Mouse (Mus musculus): Measurements from ENCODE around the gene Krt42. TPM values are rescaled to one million over a fixed set of nuclear protein-coding genes. Genes with fewer than 3 reads are reported as not detected.

Krt42 gene
- polyA plus RNA-seq, 1 experiment from 2014 or later: not detected

- 80% methylated on average over 15 of the region's 15 CpGs for WGBS
- no peak for ATAC-seq (ENCODE audit: low FRiP score)
- no peak overlapping the region for H3K9ac ChIP-seq (replicated peaks)
- no peaks in the 10 kb centered on the region; the same call in 1 of the 2 replicates for H3K27me3 ChIP-seq (replicated peaks)
- H3K4me1 ChIP-seq: peaks cover 10% of the 10 kb centered on the region; the same call in 1 of the 2 replicates
- no peak overlapping the region for H3K27ac ChIP-seq (replicated peaks)
- no peaks in the 10 kb centered on the region for H3K36me3 ChIP-seq
- no peaks in the 10 kb centered on the region for H3K9me3 ChIP-seq (replicated peaks)
- no peak overlapping the region for H3K4me2 ChIP-seq
- H3K4me3 ChIP-seq (replicated peaks): no peak overlapping the region
Measured at GRCm38 (mm10) chr11:100277726-100278480, 8.2 kb upstream of the Krt42 start.

GRCm38 (mm10) chr11:100275466-100275865 is 5.8 kb upstream of the Krt42 start:
- H3K27ac ChIP-seq (replicated peaks): no peak overlapping the region
- WGBS: 40% methylated on average over 5 of the region's 5 CpGs
- no peaks in the 10 kb centered on the region for H3K36me3 ChIP-seq
- no peak overlapping the region for H3K4me3 ChIP-seq (replicated peaks)
- H3K4me2 ChIP-seq: no peak overlapping the region
- no peak overlapping the region for H3K9ac ChIP-seq (replicated peaks)
- no peaks in the 10 kb centered on the region for H3K9me3 ChIP-seq (replicated peaks)
- no peaks in the 10 kb centered on the region; the same call in 1 of the 2 replicates for H3K27me3 ChIP-seq (replicated peaks)
- no peak for ATAC-seq (ENCODE audit: low FRiP score)
- no peaks in the 10 kb centered on the region for H3K4me1 ChIP-seq

DNA sequence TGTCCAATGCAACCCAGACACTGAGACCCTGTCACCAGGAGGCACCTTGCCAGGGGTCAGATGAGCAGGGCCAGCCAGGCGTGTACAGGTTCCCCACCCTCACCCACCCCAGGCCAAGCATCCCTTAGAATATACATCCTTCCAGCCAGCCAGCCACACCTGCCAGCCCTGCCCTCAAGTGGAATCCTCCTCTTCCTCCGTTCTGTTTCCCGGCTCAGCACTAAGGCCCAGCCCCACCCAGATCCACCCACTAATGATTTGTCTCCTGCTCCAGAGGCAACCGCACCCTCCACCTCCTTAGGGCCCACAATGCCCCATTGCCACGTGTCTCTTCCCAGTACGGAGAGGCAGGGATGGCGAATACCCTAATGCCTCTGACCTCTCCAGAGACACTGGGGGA is 5.0 kb upstream of the Krt42 start:
- ATAC-seq (ENCODE audit: low FRiP score): no peak
- WGBS: 62% methylated on average over 7 of the region's 7 CpGs
- Histone ChIP-seq H3K27ac (replicated peaks) (no peak overlapping the region), H3K36me3 (no peaks in the 10 kb centered on the region), H3K9me3 (replicated peaks) (no peaks in the 10 kb centered on the region), H3K4me2 (no peak overlapping the region), H3K4me1 (no peaks in the 10 kb centered on the region), H3K4me3 (replicated peaks) (no peak overlapping the region), H3K9ac (replicated peaks) (no peak overlapping the region), H3K27me3 (replicated peaks) (no peaks in the 10 kb centered on the region; the same call in 1 of the 2 replicates)

DNA sequence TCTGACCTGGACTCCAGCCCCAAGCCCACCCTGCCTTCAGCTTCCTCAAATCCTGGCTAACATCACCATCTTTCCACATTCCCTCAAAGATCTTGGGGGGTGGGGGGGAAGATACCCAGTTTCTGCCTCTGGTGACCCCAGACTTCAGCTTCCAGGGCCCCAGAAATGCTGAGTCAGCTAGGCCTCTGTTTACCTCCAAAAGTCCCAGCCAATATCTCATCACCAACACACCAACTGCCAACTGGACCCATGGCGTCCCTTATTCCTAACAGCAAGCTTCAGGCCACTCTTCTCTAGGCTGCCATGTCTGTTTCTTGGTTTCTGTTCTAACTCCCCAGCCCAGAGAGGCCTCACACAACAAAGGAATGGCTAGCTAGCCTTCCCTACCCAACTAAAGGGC is 2.2 kb upstream of the Krt42 start:
- Histone ChIP-seq H3K27me3 (replicated peaks) (no peaks in the 10 kb centered on the region), H3K36me3 (no peaks in the 10 kb centered on the region), H3K4me3 (replicated peaks) (no peak overlapping the region), H3K27ac (replicated peaks) (no peak overlapping the region), H3K4me2 (no peak overlapping the region), H3K4me1 (no peaks in the 10 kb centered on the region), H3K9me3 (replicated peaks) (no peaks in the 10 kb centered on the region), H3K9ac (replicated peaks) (no peak overlapping the region)
- 85% methylated on average over 1 of the region's 1 CpGs for WGBS
- ATAC-seq (ENCODE audit: low FRiP score): no peak

GRCm38 (mm10) chr11:100262058-100262980 is 7.4 kb downstream of the Krt42 start:
- Histone ChIP-seq H3K27ac (replicated peaks) (no peak overlapping the region), H3K4me2 (no peak overlapping the region), H3K4me1 (no peaks in the 10 kb centered on the region), H3K9ac (replicated peaks) (no peak overlapping the region), H3K9me3 (replicated peaks) (no peaks in the 10 kb centered on the region), H3K4me3 (replicated peaks) (no peak overlapping the region), H3K27me3 (replicated peaks) (0 out of 2 replicates have a peak, but pooled peaks cover 3% of the 10 kb centered on the region), H3K36me3 (no peaks in the 10 kb centered on the region)
- WGBS: 32% methylated on average over 13 of the region's 13 CpGs
- no peak for ATAC-seq (ENCODE audit: low FRiP score)

DNA sequence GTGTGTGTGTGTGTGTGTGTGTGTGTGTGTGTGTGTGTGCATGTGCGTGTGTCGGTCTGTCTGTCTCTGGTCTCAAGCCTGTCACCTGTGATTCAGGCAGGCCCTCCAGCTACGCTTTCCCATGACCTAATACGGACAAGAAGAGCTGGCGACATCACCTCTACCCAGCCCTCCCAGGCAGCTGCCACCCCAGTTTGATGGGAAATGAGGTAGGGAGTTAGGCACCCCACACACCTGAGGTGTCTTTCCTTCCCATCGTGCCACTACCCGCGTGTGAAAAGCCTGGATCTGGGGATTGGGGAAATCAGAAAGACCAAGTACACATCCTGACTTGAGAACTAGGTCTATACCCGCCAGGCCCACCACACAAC is 8.5 kb downstream of the Krt42 start:
- WGBS: 79% methylated on average over 9 of the region's 9 CpGs
- no peak for ATAC-seq (ENCODE audit: low FRiP score)
- Histone ChIP-seq H3K4me2 (no peak overlapping the region), H3K27ac (replicated peaks) (no peak overlapping the region), H3K27me3 (replicated peaks) (0 out of 2 replicates have a peak, but pooled peaks cover 3% of the 10 kb centered on the region), H3K4me3 (replicated peaks) (no peak overlapping the region), H3K36me3 (no peaks in the 10 kb centered on the region), H3K9me3 (replicated peaks) (no peaks in the 10 kb centered on the region), H3K4me1 (no peaks in the 10 kb centered on the region), H3K9ac (replicated peaks) (no peak overlapping the region)

GRCm38 (mm10) chr11:100260514-100261234 is 9.0 kb downstream of the Krt42 start, which contains the start of gene Krt17:
Krt17 (minus strand) TSS chr11:100261029.
- Histone ChIP-seq H3K27ac (replicated peaks) (no peak within 1 kb of the TSS), H3K4me1 (no peaks in the 10 kb centered on the region), H3K36me3 (no peaks in the 10 kb centered on the region), H3K27me3 (replicated peaks) (0 out of 2 replicates have a peak, but pooled peaks cover 3% of the 10 kb centered on the region), H3K9me3 (replicated peaks) (no peaks in the 10 kb centered on the region), H3K4me3 (replicated peaks) (no peak within 1 kb of the TSS), H3K4me2 (no peak within 1 kb of the TSS), H3K9ac (replicated peaks) (no peak within 1 kb of the TSS)
- ATAC-seq (ENCODE audit: low FRiP score): no peak
- WGBS: 81% methylated on average over 21 of the region's 21 CpGs

GRCm38 (mm10) chr11:100259079-100259478 is 10.6 kb downstream of the Krt42 start:
- Histone ChIP-seq H3K27ac (replicated peaks) (no peak overlapping the region), H3K9me3 (replicated peaks) (no peaks in the 10 kb centered on the region), H3K4me2 (no peak overlapping the region), H3K4me3 (replicated peaks) (no peak overlapping the region), H3K9ac (replicated peaks) (no peak overlapping the region), H3K27me3 (replicated peaks) (0 out of 2 replicates have a peak, but pooled peaks cover 3% of the 10 kb centered on the region), H3K36me3 (no peaks in the 10 kb centered on the region), H3K4me1 (no peaks in the 10 kb centered on the region)
- ATAC-seq (ENCODE audit: low FRiP score): no peak
- WGBS: 92% methylated on average over 9 of the region's 9 CpGs

DNA sequence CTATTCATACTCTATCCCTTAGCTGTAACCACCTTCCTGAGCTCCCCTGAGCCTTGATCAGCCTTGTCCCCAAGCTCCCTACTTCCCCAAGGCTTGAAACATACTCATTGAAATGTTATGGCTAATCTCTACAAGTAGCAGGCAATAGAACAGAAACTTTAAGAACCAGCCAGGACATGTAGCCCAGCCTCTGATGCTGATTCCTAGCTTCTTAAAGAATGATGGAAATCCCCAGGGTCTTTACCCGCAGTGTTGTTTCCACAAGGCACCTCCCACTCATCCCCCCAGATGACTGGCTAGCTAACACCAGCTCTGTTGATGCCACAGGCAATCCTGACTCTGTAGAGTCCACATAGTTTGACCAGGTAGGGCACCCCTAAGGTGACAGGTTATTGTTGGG is 11.7 kb downstream of the Krt42 start:
- Histone ChIP-seq H3K9me3 (replicated peaks) (no peaks in the 10 kb centered on the region), H3K36me3 (no peaks in the 10 kb centered on the region), H3K4me3 (replicated peaks) (no peak overlapping the region), H3K4me2 (no peak overlapping the region), H3K9ac (replicated peaks) (no peak overlapping the region), H3K27ac (replicated peaks) (no peak overlapping the region), H3K27me3 (replicated peaks) (0 out of 2 replicates have a peak, but pooled peaks cover 3% of the 10 kb centered on the region), H3K4me1 (no peaks in the 10 kb centered on the region)
- no peak for ATAC-seq (ENCODE audit: low FRiP score)
- 94% methylated on average over 1 of the region's 1 CpGs for WGBS

DNA sequence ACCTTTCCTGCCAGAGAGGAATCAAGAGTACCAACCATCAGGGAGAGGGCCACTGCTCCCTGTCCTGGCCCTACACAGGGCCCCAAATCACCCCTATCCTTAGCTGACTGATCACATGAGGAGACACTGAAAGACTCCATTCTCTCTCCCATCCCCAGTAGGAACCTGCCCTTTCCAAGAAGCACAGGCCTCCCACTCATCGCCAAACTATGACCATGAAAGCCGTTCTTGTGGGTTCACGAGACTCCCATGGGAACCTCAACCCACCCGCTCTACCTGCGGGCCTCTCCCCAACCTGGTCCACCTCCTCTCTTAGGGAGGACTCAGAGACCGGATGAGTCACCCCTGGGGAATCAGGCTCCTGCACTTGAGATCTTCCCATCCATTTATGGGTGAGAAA is 14.2 kb downstream of the Krt42 start:
- Histone ChIP-seq H3K9me3 (replicated peaks) (no peaks in the 10 kb centered on the region), H3K4me3 (replicated peaks) (no peak overlapping the region), H3K9ac (replicated peaks) (no peak overlapping the region), H3K27me3 (replicated peaks) (no peaks in the 10 kb centered on the region), H3K4me2 (no peak overlapping the region), H3K27ac (replicated peaks) (no peak overlapping the region), H3K4me1 (no peaks in the 10 kb centered on the region), H3K36me3 (no peaks in the 10 kb centered on the region)
- no peak for ATAC-seq (ENCODE audit: low FRiP score)
- 95% methylated on average over 6 of the region's 6 CpGs for WGBS

GRCm38 (mm10) chr11:100254360-100255090 is 15.1 kb downstream of the Krt42 start:
- WGBS: 68% methylated on average over 5 of the region's 5 CpGs
- no peaks in the 10 kb centered on the region for H3K27me3 ChIP-seq (replicated peaks)
- ATAC-seq (ENCODE audit: low FRiP score): no peak

More at GRCm38 (mm10) chr11:100254360-100255090, 15.1 kb downstream of the Krt42 start:
- no peak overlapping the region for H3K27ac ChIP-seq (replicated peaks)
- no peaks in the 10 kb centered on the region for H3K36me3 ChIP-seq
- no peak overlapping the region for H3K4me2 ChIP-seq
- H3K4me1 ChIP-seq: no peaks in the 10 kb centered on the region
- no peaks in the 10 kb centered on the region for H3K9me3 ChIP-seq (replicated peaks)
- H3K4me3 ChIP-seq (replicated peaks): no peak overlapping the region
- H3K9ac ChIP-seq (replicated peaks): no peak overlapping the region
